Mouse (Mus musculus): ENCODE measurements around the gene Rab34.

Rab34 gene

DNA sequence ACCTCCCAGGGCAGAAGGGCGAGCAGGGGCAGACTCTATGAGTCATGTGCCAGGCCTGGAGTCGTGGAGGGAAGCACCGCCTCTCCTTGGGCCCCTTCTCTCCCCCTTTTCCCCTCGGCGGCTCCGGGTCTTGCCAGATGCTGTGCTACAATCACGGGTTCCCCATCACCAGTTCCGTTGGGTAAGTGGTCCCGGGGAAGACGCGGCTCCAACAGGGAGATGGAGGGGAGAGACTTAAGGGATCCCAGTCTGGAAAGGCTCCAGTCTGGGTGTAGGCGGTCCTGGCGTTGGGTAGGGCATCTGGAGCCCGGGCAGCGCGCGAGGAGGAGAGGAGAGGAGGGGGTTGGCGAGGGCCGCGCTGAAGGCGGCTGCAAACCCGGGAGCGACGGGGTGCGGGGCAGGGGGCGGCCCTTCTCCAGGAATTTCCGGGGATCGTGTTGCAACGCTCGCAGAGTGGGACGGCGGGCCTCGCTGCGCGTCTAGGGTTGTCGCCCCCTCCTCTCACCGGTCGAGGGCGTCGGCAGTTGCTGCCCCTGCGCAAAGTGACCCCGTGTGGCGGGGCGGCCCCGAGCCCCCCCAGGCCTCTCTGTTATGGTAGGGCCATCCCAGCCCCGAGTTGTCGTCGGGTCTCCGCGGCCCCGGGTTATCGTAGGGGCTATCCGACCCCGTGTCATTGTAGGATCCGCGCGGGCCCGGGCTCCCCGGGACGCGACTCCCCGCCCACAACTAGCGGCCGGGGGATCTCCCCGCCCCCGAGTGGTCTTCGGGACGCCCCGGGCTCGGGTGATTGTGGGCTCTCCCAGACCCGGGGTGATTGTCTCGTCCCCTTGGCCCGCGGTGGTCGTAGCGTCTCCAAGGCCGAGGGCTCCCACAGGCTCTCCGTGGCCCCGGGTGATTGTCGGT lies at the start of gene Rab34:
Gene Rab34 (plus strand): TSS at position 100 of the 903 bp plus-strand sequence.
- no peak for DNase-seq

DNA sequence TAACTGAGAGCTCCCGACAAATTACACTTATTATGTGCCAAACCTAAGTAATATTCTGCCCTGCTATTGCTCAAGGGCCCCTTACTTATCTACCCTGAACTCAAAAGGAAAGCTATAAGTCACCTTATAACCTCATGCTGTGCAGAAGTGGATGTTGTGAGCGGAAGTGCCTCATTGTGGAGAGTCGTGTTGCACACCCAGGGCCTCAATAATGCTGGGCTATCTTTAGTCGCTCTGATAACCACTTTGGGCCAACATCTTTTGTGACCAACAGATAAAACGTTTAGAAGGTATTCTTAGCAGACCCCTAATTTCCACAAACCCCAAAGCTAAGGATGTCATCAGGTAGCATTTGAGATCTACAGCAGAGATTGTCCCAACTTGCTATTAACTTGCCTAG lies 47.6 kb upstream of the Rab34 start:
- no peak for DNase-seq

DNA sequence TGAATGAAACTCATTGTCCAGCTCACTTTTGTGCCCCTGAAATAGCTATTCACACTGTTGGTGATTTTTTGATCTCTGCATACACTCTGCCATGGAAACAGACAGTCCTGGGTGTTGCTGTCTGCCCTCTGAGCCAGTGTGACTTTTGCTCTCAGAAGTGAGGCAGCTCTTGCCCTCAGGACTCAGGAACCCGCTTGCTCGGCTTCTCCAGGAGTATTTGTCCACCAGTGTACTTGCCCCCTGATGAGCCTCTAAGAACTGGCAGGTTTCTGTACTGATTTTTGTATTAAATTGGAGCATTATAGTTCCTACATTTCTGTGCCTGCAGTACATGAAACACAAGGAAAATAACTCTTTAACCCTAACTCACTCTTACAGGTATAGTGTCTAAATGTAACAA lies 44.7 kb upstream of the Rab34 start:
- no peak for DNase-seq

DNA sequence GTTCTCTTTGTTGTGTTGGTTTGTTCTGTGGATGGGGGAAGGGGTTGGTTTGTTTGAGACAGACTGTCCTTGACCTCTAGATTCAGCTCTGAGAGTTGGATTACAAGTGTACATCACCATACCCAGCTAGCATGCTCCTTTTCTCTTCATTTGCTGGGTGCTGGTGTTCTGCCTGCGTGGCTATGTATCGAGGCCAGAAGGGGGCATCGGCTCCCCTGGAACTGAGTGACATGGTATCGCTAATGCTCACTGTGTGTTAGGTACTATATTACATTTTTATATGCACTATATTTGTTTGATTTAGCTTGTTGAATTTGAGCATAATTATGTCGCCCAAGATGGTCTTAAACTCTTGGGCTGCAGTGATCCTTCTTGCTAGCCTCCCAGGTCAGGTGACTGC lies 42.1 kb upstream of the Rab34 start:
- peak in 1 of 2 experiments; percentile 16 for DNase-seq

DNA sequence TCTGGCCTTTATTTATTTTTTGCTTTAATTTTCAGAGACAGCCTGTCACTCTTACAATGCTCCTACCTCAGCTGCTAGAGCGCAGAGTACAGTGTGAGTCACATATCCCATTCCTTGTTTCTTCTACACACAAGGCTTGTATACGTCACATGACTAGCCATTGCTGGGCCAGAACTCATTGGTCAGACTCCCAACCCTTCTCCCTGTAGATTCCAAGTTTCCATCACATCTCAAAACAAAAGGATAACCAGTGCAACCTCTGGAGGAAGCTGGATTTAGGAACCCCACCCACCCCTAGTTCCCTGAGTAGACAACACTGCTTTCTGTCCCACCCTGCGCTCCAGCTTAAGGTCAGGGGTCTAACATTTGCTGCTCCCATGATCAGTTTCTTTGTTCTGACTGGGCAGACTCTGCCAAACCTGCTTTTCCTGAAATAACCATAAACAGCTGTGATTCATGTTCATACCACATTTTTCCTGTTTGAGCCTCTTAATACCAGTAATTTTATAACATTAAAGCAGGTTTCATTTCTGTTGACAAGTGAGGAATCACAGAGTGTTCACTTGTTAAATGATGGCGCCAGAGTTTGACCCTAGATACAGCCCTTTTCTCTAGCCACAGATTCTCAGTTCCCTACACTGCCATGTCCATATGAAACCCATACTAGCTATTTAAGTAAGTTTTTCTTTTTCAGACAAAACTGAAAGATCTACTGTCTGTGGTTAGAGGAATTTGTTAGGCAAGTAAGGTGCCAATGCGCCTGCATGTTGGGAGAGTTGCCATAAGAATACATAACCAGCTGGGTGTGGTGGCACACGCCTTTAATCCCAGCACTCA lies 41.3 kb upstream of the Rab34 start:
- DNase-seq: no peak

DNA sequence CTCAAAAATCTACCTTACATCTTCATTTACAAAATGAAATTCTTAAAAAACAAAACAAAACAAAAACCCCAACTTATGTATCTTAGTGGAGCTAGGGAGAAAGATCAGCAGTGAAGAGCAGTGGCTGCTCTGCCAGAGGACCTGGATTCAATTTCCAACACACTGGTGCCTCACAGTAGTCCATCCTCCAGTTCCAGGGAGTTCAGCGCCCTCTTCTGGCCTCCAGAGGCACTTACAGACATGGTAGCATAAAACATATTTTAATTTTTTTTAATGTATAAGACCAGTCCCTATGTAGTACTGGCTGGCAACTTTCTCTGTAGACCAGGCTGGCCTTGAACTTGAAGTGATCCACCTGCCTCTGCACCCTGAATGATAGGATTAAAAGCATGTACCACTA lies 37.1 kb upstream of the Rab34 start:
- peak in 1 of 2 experiments; percentile 22 for DNase-seq

DNA sequence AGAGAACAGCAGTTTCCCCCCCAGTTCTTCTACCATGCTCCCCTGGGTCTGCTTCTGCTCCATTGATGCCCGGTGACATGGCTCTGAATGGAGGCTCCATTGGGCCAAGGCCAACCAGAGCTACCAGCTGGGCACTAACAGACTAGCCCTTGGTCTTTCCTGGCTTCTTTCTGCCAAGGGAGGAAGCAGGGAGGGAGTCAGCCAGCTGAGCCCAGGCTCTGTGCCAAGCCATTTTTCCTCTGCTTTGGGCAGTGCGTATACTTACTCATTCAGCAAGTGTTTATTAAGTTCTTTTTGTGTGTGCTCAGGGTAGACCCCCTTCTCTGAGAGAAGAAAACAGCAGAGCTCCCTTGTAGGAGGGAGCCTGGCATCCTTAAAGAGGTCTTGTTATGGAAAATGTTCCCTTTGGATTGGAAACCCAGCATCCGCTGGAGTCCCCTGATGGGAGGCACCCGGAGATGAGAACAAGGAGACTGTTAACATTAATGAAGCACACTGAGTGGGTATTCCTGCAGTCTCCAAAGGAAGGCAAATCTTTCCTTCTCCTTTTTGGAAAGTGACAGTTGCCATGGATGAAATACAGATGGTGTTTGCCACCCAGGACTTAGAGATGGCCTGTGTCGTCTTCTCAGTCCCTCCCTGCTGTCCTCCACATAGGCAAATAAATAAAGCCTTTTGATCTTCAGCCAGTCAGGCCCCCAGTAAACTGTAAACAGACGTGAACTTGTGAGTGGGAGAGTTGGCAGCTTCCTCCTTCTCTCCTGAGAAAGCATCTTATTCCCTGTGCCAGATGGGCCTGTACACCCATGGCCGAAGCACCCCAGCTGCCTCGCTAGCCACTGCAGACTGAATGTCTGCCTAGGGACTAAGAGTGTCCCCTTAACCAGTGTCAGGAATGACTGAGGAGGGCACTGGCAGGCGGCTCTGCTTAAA lies 35.7 kb upstream of the Rab34 start:
- no peak for DNase-seq

DNA sequence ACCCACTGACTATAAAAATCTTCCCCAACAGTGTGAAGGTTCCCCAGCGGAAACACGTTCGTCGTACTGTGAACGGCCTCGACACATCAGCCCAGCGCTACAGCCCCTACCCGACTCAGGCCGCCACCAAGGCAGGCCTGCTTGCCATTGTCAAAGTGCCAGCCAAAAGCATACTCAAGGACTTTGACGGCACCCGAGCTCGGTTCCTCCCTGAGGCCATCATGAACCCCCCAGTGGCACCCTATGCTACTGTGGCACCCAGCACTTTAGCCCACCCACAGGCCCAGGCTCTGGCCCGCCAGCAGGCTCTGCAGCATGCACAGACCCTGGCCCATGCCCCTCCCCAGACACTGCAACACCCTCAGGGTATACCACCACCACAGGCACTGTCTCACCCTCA lies 34.5 kb upstream of the Rab34 start:
- DNase-seq: no peak

DNA sequence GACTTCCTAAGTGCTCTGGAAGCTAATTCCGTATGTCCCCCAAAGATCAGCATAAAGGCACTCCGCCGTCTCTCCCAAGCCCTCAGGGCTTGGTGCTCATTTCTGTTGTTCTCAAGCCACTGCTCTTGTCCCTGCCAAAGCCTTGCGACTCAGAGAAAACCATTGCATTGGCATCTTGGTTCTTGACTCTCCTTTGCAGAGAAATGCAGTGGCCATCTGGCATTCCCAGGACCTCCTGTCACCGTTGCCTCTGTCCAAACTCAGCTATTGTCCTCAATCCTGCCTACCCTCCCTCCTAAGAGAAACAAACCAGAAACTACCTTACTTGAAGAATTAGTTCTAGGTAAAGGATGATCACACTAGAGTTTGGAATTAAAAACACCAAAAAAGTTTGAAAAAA lies 32.6 kb upstream of the Rab34 start:
- no peak for DNase-seq

DNA sequence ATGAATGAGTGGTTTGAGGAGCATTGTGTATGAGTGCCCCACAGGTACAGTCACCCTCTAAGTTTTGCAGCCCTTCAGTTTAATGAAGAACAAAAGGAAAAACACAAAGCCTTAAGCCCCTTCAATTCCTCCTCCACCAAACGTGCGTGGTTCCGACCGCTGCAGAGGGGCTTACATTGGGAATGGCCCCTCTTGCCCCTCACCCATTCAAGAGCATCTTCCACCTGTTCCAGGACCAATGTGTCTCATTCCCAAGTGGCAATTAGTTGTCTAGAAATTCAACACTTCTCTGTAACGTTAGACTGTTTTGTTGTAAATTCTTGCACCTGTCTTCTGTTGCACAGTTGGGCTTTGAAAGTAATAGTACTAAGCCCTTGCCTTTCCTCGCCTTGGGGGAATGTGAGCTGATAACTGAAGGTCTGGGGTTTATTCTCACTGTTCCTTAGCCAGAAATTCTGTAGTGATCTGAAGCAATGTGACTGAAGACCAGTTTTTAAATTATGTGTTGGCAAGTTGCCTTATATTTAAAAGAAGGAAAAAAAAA lies 32.0 kb upstream of the Rab34 start:
- DNase-seq: no peak

DNA sequence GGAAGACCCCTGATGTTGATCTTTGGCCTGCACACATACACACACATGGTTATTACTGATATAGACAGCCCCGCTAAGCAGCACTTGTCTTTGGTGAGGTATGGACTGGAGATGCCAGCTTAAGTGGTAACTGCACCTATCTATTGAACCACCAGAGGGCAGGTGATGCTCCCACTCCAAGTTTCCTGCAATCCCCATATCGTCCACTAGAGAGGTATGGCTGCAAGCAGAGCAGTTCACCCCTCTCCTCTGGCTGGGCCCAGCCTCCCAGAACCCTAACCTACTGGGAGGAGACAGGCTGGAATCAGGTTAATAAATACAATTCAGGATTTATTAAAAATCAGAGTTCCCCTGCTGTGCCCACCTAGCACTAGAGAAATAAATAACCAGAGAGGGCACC lies 29.1 kb upstream of the Rab34 start:
- peak; percentile 74 to 77 for DNase-seq

DNA sequence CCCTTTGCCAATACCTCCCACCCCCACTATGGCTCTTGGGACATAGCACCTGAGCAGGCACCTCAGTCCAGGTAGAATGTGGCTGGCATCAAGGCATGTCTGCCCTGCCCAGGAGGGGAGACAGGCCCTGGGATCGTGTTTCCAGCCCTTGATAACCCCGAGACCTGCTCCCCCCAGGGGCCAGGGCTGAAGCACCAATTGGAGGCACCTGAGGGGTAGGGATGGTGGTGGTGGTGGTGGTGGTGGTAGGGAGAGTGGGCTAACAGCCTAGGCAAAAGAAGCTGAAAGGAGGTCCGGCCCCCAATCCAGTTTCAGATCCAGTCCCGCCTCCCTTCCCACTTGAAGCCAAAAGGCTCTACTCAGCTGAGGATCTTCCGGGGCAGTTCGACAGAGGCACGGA lies 28.7 kb upstream of the Rab34 start:
- peak in 1 of 2 experiments; percentile 40 for DNase-seq

DNA sequence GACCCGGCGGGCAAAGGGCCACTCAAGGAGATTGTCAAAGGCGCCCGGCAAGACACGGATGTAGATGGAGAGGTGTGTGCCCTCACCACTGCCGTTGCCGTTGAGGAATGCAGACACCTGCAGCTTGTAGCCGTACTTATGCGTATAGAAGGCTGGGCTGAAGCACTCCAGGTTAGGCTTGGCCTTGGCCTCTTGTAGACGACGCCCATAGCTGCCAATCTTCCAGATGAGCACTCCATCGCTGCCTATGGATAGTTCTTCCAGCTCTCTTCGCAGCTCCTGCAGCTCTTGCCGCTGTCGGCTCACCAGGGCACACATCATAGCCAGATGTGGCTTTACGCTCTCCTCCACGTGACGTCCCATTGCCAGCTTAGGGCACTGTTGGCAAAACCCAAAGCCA lies 28.1 kb upstream of the Rab34 start:
- peak in 1 of 2 experiments; percentile 13 for DNase-seq

DNA sequence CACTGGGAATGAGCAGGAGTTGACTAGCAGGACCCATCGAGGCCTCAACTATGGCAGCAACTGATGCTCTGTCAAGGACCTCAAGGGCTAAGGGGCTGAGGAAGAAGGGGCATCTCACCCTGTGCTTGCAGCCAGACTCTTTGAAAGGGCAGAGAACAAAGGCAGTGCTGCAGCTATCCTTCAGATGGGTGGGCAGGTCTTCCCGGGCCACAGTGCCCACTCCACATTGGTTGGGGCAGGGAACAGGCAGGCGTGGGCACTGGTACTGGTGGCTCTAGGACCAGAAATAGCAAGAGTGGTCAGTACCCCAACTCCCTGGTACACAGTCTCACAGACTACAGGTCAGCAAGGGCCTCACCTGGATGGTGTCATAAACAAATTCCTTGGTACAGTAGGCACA lies 27.6 kb upstream of the Rab34 start:
- no peak for DNase-seq

DNA sequence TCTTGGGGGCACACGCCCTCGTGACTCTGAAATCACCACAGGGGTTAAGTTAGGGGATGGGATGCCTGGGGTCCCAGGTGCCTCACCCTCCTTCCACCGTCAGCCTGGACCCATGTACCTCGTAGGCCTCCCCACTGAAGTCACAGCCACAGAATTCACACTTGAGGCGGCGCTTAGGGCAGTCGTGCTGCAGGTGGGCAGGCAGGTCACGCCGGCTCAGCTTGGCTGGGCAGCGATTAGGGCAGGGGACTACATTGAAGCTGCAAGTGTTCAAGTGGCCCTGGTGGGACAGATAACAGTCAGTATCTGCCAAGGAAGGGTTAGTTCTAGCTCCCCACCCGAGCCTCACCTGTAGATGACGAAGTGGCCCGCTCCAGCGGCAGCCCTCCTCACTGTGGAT lies 27.1 kb upstream of the Rab34 start:
- no peak for DNase-seq

DNA sequence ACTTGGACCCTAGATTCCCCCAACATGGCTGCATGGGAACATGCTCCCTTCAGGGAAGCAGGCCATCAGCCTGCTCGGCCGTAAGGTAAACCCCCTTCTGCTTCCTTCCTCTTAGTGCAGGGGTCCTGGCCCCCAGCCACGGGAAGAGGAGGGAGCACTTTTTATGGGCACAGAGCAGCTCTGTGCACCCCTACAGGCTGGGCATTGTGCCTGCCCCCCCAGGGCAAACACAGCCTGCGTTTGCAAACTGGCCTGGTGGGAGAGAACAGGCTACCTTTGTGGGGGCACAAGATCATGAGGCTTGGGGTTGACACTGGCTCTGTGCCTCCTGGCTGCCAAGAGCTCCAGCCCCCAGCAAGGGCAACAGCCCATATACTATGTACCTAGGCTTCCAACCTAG lies 26.3 kb upstream of the Rab34 start:
- peak in 1 of 2 experiments; percentile 15 for DNase-seq

DNA sequence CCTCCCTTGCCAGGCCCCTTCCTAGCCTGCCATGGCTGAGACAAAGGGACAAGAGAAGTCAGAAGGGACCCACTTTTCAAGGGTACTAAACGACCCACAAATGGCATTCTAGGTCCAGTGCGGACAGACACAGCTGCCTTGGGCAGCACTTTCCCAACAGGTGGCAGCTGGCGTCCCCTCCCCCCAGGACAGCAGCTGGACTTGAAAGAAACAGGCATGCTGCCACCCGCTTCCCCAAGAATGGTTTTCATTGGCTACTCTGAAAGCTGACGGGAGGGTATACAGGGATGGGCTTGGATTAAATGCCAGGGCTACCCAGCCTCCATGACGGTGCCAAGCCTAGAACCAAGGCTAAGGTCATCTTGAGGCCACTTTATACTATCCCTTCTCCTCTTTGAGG lies 25.7 kb upstream of the Rab34 start:
- DNase-seq: peak in 1 of 2 experiments; percentile 22

DNA sequence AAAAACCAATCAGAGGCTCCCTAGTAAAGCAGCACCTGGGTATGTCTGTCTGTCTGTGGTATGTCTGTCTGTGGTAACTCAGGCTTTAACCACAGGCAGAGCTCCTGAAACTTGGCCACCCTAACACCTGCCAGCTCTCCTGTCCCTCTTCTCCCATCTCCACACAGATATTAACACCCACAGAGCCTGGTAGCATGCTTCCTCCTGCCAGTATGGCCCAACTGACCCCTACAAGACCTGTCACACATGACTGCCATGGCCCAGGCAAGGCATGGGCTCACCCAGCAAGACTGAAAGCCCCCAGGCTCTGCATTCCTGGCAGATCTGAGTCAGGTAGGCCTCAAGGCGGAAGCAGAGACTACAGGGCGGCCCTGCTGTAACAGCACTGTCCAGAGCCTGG lies 25.2 kb upstream of the Rab34 start:
- no peak for DNase-seq

DNA sequence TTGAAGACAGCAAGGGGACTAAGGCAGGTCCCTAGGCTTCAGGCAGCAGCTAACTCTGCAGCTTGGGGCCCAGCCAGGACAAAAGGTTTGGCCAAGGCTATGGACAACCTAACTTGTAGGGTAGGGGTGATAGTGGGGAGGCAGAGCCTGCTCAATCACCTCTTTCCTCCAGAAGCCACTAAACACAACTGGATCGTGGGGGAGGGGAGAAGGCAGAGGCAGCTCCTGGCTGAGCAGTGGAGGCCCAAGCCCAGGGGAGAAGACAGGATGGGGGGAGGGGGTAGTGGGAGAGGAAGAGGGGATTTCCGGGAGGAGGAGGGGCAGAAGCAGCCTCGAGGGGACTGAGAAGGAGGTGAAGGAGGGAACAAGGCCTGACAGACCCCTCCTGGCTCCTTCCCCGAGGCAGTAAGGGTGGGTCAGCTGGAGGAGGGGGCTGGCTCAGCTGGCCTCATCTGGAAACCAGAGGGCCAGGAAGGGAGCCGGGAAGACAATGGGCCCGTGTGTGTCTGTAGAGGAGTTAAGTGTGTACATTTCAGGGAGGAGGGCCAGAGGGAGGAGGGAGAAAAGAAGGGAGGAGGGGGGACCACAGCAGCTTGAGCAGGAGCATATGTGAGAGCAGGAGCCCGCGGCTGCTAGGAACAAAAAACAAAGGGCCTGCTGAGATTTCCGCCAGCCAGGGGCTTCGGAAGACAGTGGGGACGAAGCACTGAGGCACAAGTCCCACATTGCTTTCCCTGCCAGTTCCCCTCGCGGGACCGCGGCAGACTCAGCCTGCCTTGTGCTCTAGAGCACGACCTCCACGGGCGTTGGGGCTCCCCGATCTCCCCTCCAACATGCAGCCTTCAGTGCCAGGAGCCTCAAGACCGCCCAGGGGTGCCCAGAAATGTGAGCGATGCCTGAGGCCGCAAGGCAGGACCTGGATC lies 24.3 kb upstream of the Rab34 start:
- peak; percentile 76 to 85 for DNase-seq

DNA sequence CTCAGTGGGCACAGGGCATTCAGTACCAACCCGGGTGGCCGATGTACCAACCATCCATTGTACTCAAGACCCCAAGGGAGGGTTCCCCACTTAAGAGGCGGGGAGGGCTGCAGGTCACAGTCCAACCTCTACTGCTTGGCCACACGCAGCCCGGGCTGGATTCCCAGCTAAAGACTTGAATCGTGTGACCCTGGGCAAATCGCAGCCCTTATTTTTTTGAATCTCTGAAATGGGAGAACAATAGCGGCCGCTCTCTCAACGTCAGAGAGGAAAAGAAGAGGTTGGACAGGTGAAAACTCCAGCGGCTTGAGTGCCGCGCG lies 23.7 kb upstream of the Rab34 start:
- DNase-seq: no peak
